Mouse (Mus musculus) kidney, adult 11 months (tissue): ENCODE data around the gene Ntng2.

Source experiments
- DNase-seq: peaks from one replicate; pipeline ENCODE4 v3.0.0; 2022

Gene Ntng2

GRCm38 (mm10) chr2:29235026-29235425, 17.8 kb downstream of the Ntng2 start:
- no peak for DNase-seq

- no peak for DNase-seq
Measured at GRCm38 (mm10) chr2:29234002-29234401, 18.8 kb downstream of the Ntng2 start.

- DNase-seq = no peak
Measured at GRCm38 (mm10) chr2:29230191-29230835, 22.5 kb downstream of the Ntng2 start.

- DNase-seq = no peak
Measured at GRCm38 (mm10) chr2:29226671-29227070, 26.1 kb downstream of the Ntng2 start.

GRCm38 (mm10) chr2:29223591-29224262, 29.1 kb downstream of the Ntng2 start:
- DNase-seq = no peak

- DNase-seq = no peak
Measured at GRCm38 (mm10) chr2:29222302-29222701, 30.5 kb downstream of the Ntng2 start.

GRCm38 (mm10) chr2:29218831-29219230, 34.0 kb downstream of the Ntng2 start:
- no peak for DNase-seq

GRCm38 (mm10) chr2:29217897-29218296, 34.9 kb downstream of the Ntng2 start:
- DNase-seq = no peak

- DNase-seq = no peak
Measured at GRCm38 (mm10) chr2:29217042-29217441, 35.8 kb downstream of the Ntng2 start.

GRCm38 (mm10) chr2:29216286-29217012, 36.4 kb downstream of the Ntng2 start:
- peak; percentile 23 for DNase-seq

GRCm38 (mm10) chr2:29206156-29206555, 46.6 kb downstream of the Ntng2 start:
- no peak for DNase-seq

- no peak for DNase-seq
Measured at GRCm38 (mm10) chr2:29201223-29201955, 51.4 kb downstream of the Ntng2 start.

- no peak for DNase-seq
Measured at GRCm38 (mm10) chr2:29199909-29200308, 52.9 kb downstream of the Ntng2 start.

- DNase-seq = no peak
Measured at GRCm38 (mm10) chr2:29198446-29198845, 54.4 kb downstream of the Ntng2 start.

- no peak for DNase-seq
Measured at GRCm38 (mm10) chr2:29196844-29197243, 56.0 kb downstream of the Ntng2 start.

GRCm38 (mm10) chr2:29194547-29195463, 58.0 kb downstream of the Ntng2 start:
- DNase-seq = peak; percentile 38

- DNase-seq = no peak
Measured at GRCm38 (mm10) chr2:29193819-29194546, 58.8 kb downstream of the Ntng2 start.

GRCm38 (mm10) chr2:29192629-29193278, 60.1 kb downstream of the Ntng2 start:
- DNase-seq = no peak

GRCm38 (mm10) chr2:29191216-29192215, 61.3 kb downstream of the Ntng2 start:
- peak; percentile 37 for DNase-seq

- DNase-seq = peak; percentile 43
Measured at GRCm38 (mm10) chr2:29190392-29190791, 62.4 kb downstream of the Ntng2 start.
